Mouse (Mus musculus) kidney, postnatal 0 days (tissue): ENCODE results near the gene Hadhb. TPM values are rescaled to one million over a fixed set of nuclear protein-coding genes. Genes with fewer than 3 reads are reported as not detected.

Experiments used
- ATAC-seq: fragments of 200-750 bp; cut with Nextera tagmentation; replicated peaks from 2 replicates; pipeline ENCODE4 v1.8.0; 2017; ENCODE audit warnings: low read depth, moderate number of reproducible peaks, moderate TSS enrichment, moderate library complexity; ENCODE audit not compliant: low FRiP score
- DNase-seq: peaks from one replicate; pipeline ENCODE4 v3.0.0-alpha.2; 2016; ENCODE audit warnings: low spot score
- H3K27ac ChIP-seq: fragments of 300-500 bp; sonication (generic); 2 replicates; pipeline ENCODE4 v1.5.1; 2014; ENCODE audit warnings: mild to moderate bottlenecking
- H3K27me3 ChIP-seq: fragments of 300-500 bp; sonication (generic); 2 replicates; pipeline ENCODE4 v1.6.1; 2014; ENCODE audit warnings: low read length, mixed read lengths; ENCODE audit not compliant: insufficient read depth
- H3K36me3 ChIP-seq: fragments of 300-500 bp; sonication (generic); 2 replicates; pipeline ENCODE4 v1.6.1; 2014; ENCODE audit warnings: low read length, mixed read lengths; ENCODE audit not compliant: insufficient read depth
- H3K4me1 ChIP-seq: fragments of 300-500 bp; sonication (generic); replicated peaks from 2 replicates; pipeline ENCODE4 v1.6.1; 2014; ENCODE audit warnings: antibody characterized with exemption, low read length, mixed read lengths; ENCODE audit not compliant: insufficient read depth
- H3K4me2 ChIP-seq: fragments of 300-500 bp; sonication (generic); 2 replicates; pipeline ENCODE4 v1.6.1; 2014; ENCODE audit warnings: mild to moderate bottlenecking, low read length, moderate library complexity, mixed read lengths
- H3K4me3 ChIP-seq: fragments of 300-500 bp; sonication (generic); replicated peaks from 2 replicates; pipeline ENCODE4 v1.5.1; 2014; ENCODE audit warnings: low read depth, low read length
- H3K9ac ChIP-seq: fragments of 300-500 bp; sonication (generic); 2 replicates; pipeline ENCODE4 v1.6.1; 2014; ENCODE audit warnings: low read depth, low read length
- H3K9me3 ChIP-seq: fragments of 300-500 bp; sonication (generic); replicated peaks from 2 replicates; pipeline ENCODE4 v1.6.1; 2016; ENCODE audit warnings: low read length, inconsistent platforms, mixed read lengths
- CTCF ChIP-seq: IDR thresholded peaks from 2 replicates; pipeline ENCODE4 v1.5.1; 2016; ENCODE audit warnings: antibody characterized with exemption, low read depth, mild to moderate bottlenecking, moderate library complexity
- WGBS: fragments of 180-500 bp; shearing (Covaris S2); extraction: QIAGEN DNeasy Blood & Tissue Kit; methylation state at CpG from one replicate; pipeline ENCODE4 v1.1.7; 2014; 5-methylcytosine and 5-hydroxymethylcytosine counted together
- polyA plus RNA-seq: library from polyadenylated mRNA; unstranded; fragments of >200 nt; fragmentation: Nextera tagmentation; extraction: Ambion mirVana; gene quantifications from 2 replicates; pipeline ENCODE4 v1.2.1, GENCODE M21; 2015

Hadhb gene
- polyA plus RNA-seq, 1 experiment from 2014 or later = 215 TPM

- DNase-seq = peak; percentile 59
Measured at GRCm38 (mm10) chr5:30154013-30154412, 1.0 kb upstream of the Hadhb start.

GRCm38 (mm10) chr5:30155395-30155792, 346 bp downstream of the Hadhb start:
- peaks cover 6% of the 10 kb centered on the region; the same call in 1 of the 2 replicates for H3K4me1 ChIP-seq
- TF ChIP-seq CTCF = no peak
- H3K36me3 ChIP-seq = no peaks in the 10 kb centered on the region
- H3K4me2 ChIP-seq = peak overlapping the region; percentile 81
- H3K9me3 ChIP-seq = no peaks in the 10 kb centered on the region
- peak overlapping the region; percentile 84 for H3K9ac ChIP-seq
- H3K27me3 ChIP-seq = no peaks in the 10 kb centered on the region
- DNase-seq (no peak), ATAC-seq (peak; percentile 31)
- H3K27ac ChIP-seq = peak overlapping the region; percentile 96
- H3K4me3 ChIP-seq = peak overlapping the region; percentile 95
- under 1% methylated on average over 31 of the region's 31 CpGs for WGBS

More at GRCm38 (mm10) chr5:30154013-30154412, 1.0 kb upstream of the Hadhb start:
- H3K4me1 ChIP-seq = peaks cover 6% of the 10 kb centered on the region; the same call in 1 of the 2 replicates
- H3K36me3 ChIP-seq = no peaks in the 10 kb centered on the region
- no peak for TF ChIP-seq CTCF
- H3K27ac ChIP-seq = peak overlapping the region; percentile 96; the same call in 1 of the 2 replicates
- no peak for ATAC-seq
- peak overlapping the region; percentile 95 for H3K4me3 ChIP-seq
- H3K4me2 ChIP-seq = peak overlapping the region; percentile 81
- peak overlapping the region; percentile 84 for H3K9ac ChIP-seq
- H3K9me3 ChIP-seq = no peaks in the 10 kb centered on the region
- H3K27me3 ChIP-seq = no peaks in the 10 kb centered on the region
- 20% methylated on average over 4 of the region's 4 CpGs for WGBS

GRCm38 (mm10) chr5:30155821-30156629, 977 bp downstream of the Hadhb start:
- ATAC-seq (no peak), DNase-seq (peak; percentile 34)
- H3K4me1 ChIP-seq = peaks cover 6% of the 10 kb centered on the region; the same call in 1 of the 2 replicates
- H3K4me3 ChIP-seq = peak overlapping the region; percentile 95
- H3K27ac ChIP-seq = peak overlapping the region; percentile 96
- H3K9ac ChIP-seq = peak overlapping the region; percentile 84
- TF ChIP-seq CTCF = no peak
- no peaks in the 10 kb centered on the region for H3K9me3 ChIP-seq
- WGBS = 23% methylated on average over 13 of the region's 13 CpGs
- no peaks in the 10 kb centered on the region for H3K36me3 ChIP-seq
- H3K4me2 ChIP-seq = peak overlapping the region; percentile 81
- H3K27me3 ChIP-seq = no peaks in the 10 kb centered on the region

GRCm38 (mm10) chr5:30159601-30160000, 4.6 kb downstream of the Hadhb start:
- TF ChIP-seq CTCF = no peak
- no peak overlapping the region for H3K4me3 ChIP-seq
- no peaks in the 10 kb centered on the region for H3K36me3 ChIP-seq
- no peaks in the 10 kb centered on the region for H3K27me3 ChIP-seq
- H3K9ac ChIP-seq = no peak overlapping the region
- no peak overlapping the region for H3K4me2 ChIP-seq
- H3K27ac ChIP-seq = no peak overlapping the region
- DNase-seq (no peak), ATAC-seq (no peak)
- no peaks in the 10 kb centered on the region for H3K9me3 ChIP-seq
- WGBS = 80% methylated on average over 6 of the region's 6 CpGs
- peaks cover 6% of the 10 kb centered on the region; the same call in 1 of the 2 replicates for H3K4me1 ChIP-seq

GRCm38 (mm10) chr5:30161836-30162235, 6.8 kb downstream of the Hadhb start:
- WGBS = 89% methylated on average over 1 of the region's 1 CpGs
- Histone ChIP-seq H3K27me3 (no peaks in the 10 kb centered on the region), H3K9me3 (no peaks in the 10 kb centered on the region), H3K4me2 (no peak overlapping the region), H3K4me3 (no peak overlapping the region), H3K4me1 (no peaks in the 10 kb centered on the region), H3K9ac (no peak overlapping the region), H3K27ac (no peak overlapping the region), H3K36me3 (no peaks in the 10 kb centered on the region)
- DNase-seq (no peak), ATAC-seq (no peak)
- no peak for TF ChIP-seq CTCF

GRCm38 (mm10) chr5:30162339-30162738, 7.3 kb downstream of the Hadhb start:
- Histone ChIP-seq H3K27me3 (no peaks in the 10 kb centered on the region), H3K36me3 (no peaks in the 10 kb centered on the region), H3K9me3 (no peaks in the 10 kb centered on the region), H3K27ac (no peak overlapping the region), H3K4me2 (no peak overlapping the region), H3K4me1 (no peaks in the 10 kb centered on the region), H3K4me3 (no peak overlapping the region), H3K9ac (no peak overlapping the region)
- no peak for ATAC-seq
- no peak for TF ChIP-seq CTCF
- 83% methylated on average over 6 of the region's 6 CpGs for WGBS
- DNase-seq = no peak
